Mouse (Mus musculus): ENCODE data around the gene Tha1. TPM values are rescaled to one million over a fixed set of nuclear protein-coding genes. Genes with fewer than 3 reads are reported as not detected.

Gene Tha1
- polyA plus RNA-seq, 1 experiment, result 1.4 TPM

DNA sequence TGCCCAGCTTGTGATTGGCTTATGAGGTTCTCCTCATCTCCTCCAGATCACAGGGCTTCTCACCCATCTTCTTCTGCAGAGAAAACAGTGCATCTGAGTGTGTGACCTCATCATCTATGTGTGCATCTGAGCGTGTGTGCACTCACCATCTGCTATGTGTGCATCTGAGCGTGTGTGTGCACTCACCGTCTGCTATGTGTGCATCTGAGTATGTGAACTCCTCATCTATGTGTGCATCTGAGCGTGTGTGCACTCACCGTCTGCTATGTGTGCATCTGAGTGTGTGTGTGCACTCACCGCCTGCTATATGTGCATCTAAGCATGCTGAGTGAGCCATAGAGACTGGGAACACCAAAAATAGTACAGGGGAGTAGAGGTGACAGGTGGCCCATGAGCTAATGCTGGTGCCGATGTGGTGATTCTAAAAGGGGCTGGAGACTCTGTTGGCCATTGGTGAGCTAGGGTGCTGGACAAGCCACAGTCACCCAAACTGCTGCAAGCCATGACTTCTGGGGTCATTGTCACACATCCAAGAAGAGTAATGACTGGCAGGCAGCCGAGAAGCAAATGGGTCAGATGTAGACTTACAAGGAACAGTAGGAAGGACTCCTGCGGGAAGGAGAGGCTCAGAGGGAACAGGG is 7.2 kb upstream of the Tha1 start:
- no peaks in the 10 kb centered on the region for H3K79me2 ChIP-seq (ENCODE audit: control insufficient read depth, insufficient read depth)
- TF ChIP-seq USF1 (IDR thresholded peaks at IDR 0.05; ENCODE audit: low read depth), result no peak
- TF ChIP-seq CTCF (IDR thresholded peaks at IDR 0.05; ENCODE audit: control insufficient read depth, insufficient read depth, insufficient read length), result no peak
- no peak for TF ChIP-seq CEBPB (IDR thresholded peaks at IDR 0.05; ENCODE audit: low read depth)
- TF ChIP-seq MYOD1 (IDR thresholded peaks at IDR 0.05; ENCODE audit: control insufficient read depth, insufficient read length, low read depth), result no peak
- no peak for TF ChIP-seq FOSL1 (IDR thresholded peaks at IDR 0.05; ENCODE audit: insufficient read depth, low read length, poor library complexity, severe bottlenecking)
- no peak for TF ChIP-seq MYOG (IDR thresholded peaks at IDR 0.05; ENCODE audit: control insufficient read depth, extremely low read depth, insufficient read length)
- no peak for TF ChIP-seq MAX (IDR thresholded peaks at IDR 0.05)
- H3K4me3 ChIP-seq (ENCODE audit: insufficient read depth, poor library complexity, severe bottlenecking), result no peak overlapping the region
- H3ac ChIP-seq (ENCODE audit: control insufficient read depth, insufficient read length, low read depth), result no peak overlapping the region
- H3K79me3 ChIP-seq (ENCODE audit: low read depth), result no peaks in the 10 kb centered on the region
- no peaks in the 10 kb centered on the region for H3K27me3 ChIP-seq (ENCODE audit: control insufficient read depth, insufficient read depth, insufficient read length)
- H3K36me3 ChIP-seq (ENCODE audit: control insufficient read depth, insufficient read depth), result no peaks in the 10 kb centered on the region

DNA sequence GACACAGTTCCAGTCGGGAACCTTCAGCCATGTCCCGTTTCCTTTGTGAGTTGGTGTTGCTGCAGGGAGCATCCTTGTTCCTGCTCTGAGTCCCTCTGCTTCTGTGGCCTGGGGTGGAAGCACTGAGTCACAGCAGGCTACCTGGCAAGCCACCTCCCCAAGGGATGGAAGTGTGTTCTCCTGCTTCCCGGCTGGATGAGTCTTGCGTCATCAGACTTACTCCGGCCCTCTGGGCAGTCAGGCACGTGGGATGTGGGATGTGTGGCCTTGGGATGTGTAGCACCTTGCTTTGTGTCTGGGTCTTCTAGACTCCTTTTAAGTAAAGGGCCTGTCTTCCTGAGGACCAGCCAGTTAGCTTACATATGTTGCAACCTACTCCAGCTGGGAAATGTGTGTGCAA is 6.4 kb upstream of the Tha1 start:
- Histone ChIP-seq H3K79me2 (ENCODE audit: control insufficient read depth, insufficient read depth) (no peaks in the 10 kb centered on the region), H3ac (ENCODE audit: control insufficient read depth, insufficient read length, low read depth) (no peak overlapping the region), H3K79me3 (ENCODE audit: low read depth) (no peaks in the 10 kb centered on the region), H3K27me3 (ENCODE audit: control insufficient read depth, insufficient read depth, insufficient read length) (no peaks in the 10 kb centered on the region), H3K36me3 (ENCODE audit: control insufficient read depth, insufficient read depth) (no peaks in the 10 kb centered on the region), H3K4me3 (ENCODE audit: insufficient read depth, poor library complexity, severe bottlenecking) (no peak overlapping the region)
- TF ChIP-seq MYOD1 (IDR thresholded peaks at IDR 0.05; ENCODE audit: control insufficient read depth, insufficient read length, low read depth), result no peak
- TF ChIP-seq FOSL1 (IDR thresholded peaks at IDR 0.05; ENCODE audit: insufficient read depth, low read length, poor library complexity, severe bottlenecking), result no peak
- no peak for TF ChIP-seq MAX (IDR thresholded peaks at IDR 0.05)
- peak; percentile 65 for TF ChIP-seq CEBPB (IDR thresholded peaks at IDR 0.05; ENCODE audit: low read depth)
- no peak for TF ChIP-seq CTCF (IDR thresholded peaks at IDR 0.05; ENCODE audit: control insufficient read depth, insufficient read depth, insufficient read length)
- TF ChIP-seq USF1 (IDR thresholded peaks at IDR 0.05; ENCODE audit: low read depth), result no peak
- TF ChIP-seq MYOG (IDR thresholded peaks at IDR 0.05; ENCODE audit: control insufficient read depth, extremely low read depth, insufficient read length), result no peak

GRCm38 (mm10) chr11:117878892-117879291 is 5.6 kb upstream of the Tha1 start:
- H3ac ChIP-seq (ENCODE audit: control insufficient read depth, insufficient read length, low read depth), result no peak overlapping the region
- no peak overlapping the region for H3K4me3 ChIP-seq (ENCODE audit: insufficient read depth, poor library complexity, severe bottlenecking)
- TF ChIP-seq FOSL1 (IDR thresholded peaks at IDR 0.05; ENCODE audit: insufficient read depth, low read length, poor library complexity, severe bottlenecking) (no peak), CEBPB (IDR thresholded peaks at IDR 0.05; ENCODE audit: low read depth) (no peak), MYOD1 (IDR thresholded peaks at IDR 0.05; ENCODE audit: control insufficient read depth, insufficient read length, low read depth) (no peak), CTCF (IDR thresholded peaks at IDR 0.05; ENCODE audit: control insufficient read depth, insufficient read depth, insufficient read length) (no peak), MYOG (IDR thresholded peaks at IDR 0.05; ENCODE audit: control insufficient read depth, extremely low read depth, insufficient read length) (no peak)
- H3K79me3 ChIP-seq (ENCODE audit: low read depth), result no peaks in the 10 kb centered on the region
- no peaks in the 10 kb centered on the region for H3K36me3 ChIP-seq (ENCODE audit: control insufficient read depth, insufficient read depth)
- no peaks in the 10 kb centered on the region for H3K79me2 ChIP-seq (ENCODE audit: control insufficient read depth, insufficient read depth)
- no peaks in the 10 kb centered on the region for H3K27me3 ChIP-seq (ENCODE audit: control insufficient read depth, insufficient read depth, insufficient read length)

GRCm38 (mm10) chr11:117877917-117878745 is 4.8 kb upstream of the Tha1 start:
- Histone ChIP-seq H3K36me3 (ENCODE audit: control insufficient read depth, insufficient read depth) (no peaks in the 10 kb centered on the region), H3K79me3 (ENCODE audit: low read depth) (no peaks in the 10 kb centered on the region), H3K79me2 (ENCODE audit: control insufficient read depth, insufficient read depth) (no peaks in the 10 kb centered on the region), H3K4me3 (ENCODE audit: insufficient read depth, poor library complexity, severe bottlenecking) (no peak overlapping the region), H3ac (ENCODE audit: control insufficient read depth, insufficient read length, low read depth) (no peak overlapping the region), H3K27me3 (ENCODE audit: control insufficient read depth, insufficient read depth, insufficient read length) (no peaks in the 10 kb centered on the region)
- no peak for TF ChIP-seq FOSL1 (IDR thresholded peaks at IDR 0.05; ENCODE audit: insufficient read depth, low read length, poor library complexity, severe bottlenecking)
- no peak for TF ChIP-seq CTCF (IDR thresholded peaks at IDR 0.05; ENCODE audit: control insufficient read depth, insufficient read depth, insufficient read length)
- no peak for TF ChIP-seq MYOD1 (IDR thresholded peaks at IDR 0.05; ENCODE audit: control insufficient read depth, insufficient read length, low read depth)
- no peak for TF ChIP-seq CEBPB (IDR thresholded peaks at IDR 0.05; ENCODE audit: low read depth)
- no peak for TF ChIP-seq MAX (IDR thresholded peaks at IDR 0.05)
- TF ChIP-seq MYOG (IDR thresholded peaks at IDR 0.05; ENCODE audit: control insufficient read depth, extremely low read depth, insufficient read length), result no peak
- TF ChIP-seq USF1 (IDR thresholded peaks at IDR 0.05; ENCODE audit: low read depth), result no peak

DNA sequence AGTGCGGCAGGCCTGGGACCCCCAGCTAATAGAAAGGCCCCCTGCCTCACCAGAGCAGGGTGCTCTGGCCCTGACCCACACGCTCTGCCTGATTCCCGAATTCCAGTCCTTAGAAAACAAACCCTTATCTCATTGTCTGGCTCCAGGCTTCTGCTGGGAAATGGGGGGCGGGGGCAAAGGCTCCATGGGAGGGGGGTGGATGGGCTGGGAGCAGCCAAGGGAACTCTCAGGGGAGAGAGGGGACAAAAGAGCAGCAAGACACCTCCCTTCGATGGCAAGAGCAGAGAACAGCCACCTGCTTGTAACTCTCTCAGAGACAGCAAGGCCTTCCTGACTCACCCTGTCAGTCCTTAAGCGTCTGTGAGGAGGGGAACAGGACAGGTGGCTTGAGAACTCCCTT is 2.4 kb upstream of the Tha1 start:
- Histone ChIP-seq H3K27me3 (ENCODE audit: control insufficient read depth, insufficient read depth, insufficient read length) (no peaks in the 10 kb centered on the region), H3K36me3 (ENCODE audit: control insufficient read depth, insufficient read depth) (no peaks in the 10 kb centered on the region), H3ac (ENCODE audit: control insufficient read depth, insufficient read length, low read depth) (no peak overlapping the region), H3K4me3 (ENCODE audit: insufficient read depth, poor library complexity, severe bottlenecking) (no peak overlapping the region), H3K79me3 (ENCODE audit: low read depth) (no peaks in the 10 kb centered on the region), H3K79me2 (ENCODE audit: control insufficient read depth, insufficient read depth) (no peaks in the 10 kb centered on the region)
- TF ChIP-seq MYOD1 (IDR thresholded peaks at IDR 0.05; ENCODE audit: control insufficient read depth, insufficient read length, low read depth) (no peak), MAX (IDR thresholded peaks at IDR 0.05) (no peak), USF1 (IDR thresholded peaks at IDR 0.05; ENCODE audit: low read depth) (no peak), MYOG (IDR thresholded peaks at IDR 0.05; ENCODE audit: control insufficient read depth, extremely low read depth, insufficient read length) (no peak), CEBPB (IDR thresholded peaks at IDR 0.05; ENCODE audit: low read depth) (no peak), FOSL1 (IDR thresholded peaks at IDR 0.05; ENCODE audit: insufficient read depth, low read length, poor library complexity, severe bottlenecking) (no peak), CTCF (IDR thresholded peaks at IDR 0.05; ENCODE audit: control insufficient read depth, insufficient read depth, insufficient read length) (no peak)

Measured in C2C12 (cell line).